Mouse (Mus musculus) frontal cortex, postnatal 14 days (tissue): Measurements from ENCODE around the gene Tmtc1.

Source experiments
- DNase-seq, 2 experiments: peaks; one replicate each; pipeline ENCODE4 v3.0.0; 2022; ENCODE audit warnings: low spot score in 2 of 2

Gene Tmtc1

DNA sequence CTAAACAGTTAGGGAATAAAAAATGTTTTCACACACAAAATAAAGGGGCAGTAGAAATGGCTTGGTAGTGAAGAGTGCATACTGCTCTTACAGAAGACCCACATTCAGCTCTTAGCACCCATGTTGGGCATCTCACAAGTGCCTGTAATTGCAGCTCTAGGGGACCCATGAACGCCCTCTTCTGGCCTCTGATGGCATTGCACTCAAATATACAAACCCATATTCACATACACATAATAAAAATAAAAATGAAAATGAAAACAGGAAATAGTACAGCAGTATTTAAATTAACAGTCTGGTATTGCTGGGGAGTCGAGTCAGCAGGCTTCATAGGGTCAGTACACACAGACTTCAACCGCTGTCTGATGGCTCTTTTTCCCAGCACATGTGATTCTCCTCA, 201.9 kb downstream of the Tmtc1 start:
- no peak for DNase-seq

DNA sequence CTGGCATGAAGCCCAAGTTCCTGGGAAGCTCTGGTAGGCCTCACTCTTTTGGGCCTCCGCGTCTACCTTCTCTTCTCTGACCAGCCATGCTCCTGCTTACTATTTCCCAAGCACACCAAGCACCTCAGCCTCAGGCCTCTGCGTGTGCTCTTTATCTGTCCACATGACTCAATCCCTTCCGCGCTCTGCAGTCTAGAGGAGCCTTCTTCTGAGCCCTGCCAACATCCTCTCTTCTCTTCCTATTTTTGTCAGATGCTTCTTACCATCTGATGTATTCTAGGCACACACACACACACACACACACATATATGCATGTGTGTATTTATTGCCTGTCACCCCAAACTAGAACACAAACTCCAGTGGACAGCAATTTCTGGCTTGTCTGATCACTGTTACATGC, 202.5 kb downstream of the Tmtc1 start:
- no peak for DNase-seq

- no peak for DNase-seq
These were observed 204.9 kb downstream of the Tmtc1 start for GRCm38 (mm10) chr6:148239311-148239710.

- no peak for DNase-seq
These were observed 206.7 kb downstream of the Tmtc1 start for GRCm38 (mm10) chr6:148237453-148237852.

- DNase-seq, result no peak
These were observed 209.9 kb downstream of the Tmtc1 start for GRCm38 (mm10) chr6:148234105-148234828.

DNA sequence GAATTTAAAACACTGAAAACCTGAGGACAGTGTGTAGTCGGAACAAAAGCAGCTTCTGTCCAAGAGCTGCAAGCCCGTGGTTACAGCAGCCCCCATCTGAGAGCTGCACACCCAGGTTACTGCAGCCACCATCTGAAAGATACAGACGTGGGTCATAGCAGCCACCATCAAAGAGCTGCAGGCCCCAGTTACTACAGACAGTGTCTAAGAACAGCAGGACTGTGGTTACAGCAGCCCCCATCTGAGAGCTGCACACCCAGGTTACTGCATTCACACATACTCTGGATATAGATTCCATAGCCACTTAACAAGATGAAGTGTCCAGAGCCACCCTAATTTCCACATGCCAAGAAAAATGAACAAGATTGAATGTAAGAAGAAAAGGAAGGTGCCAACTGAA, 216.6 kb downstream of the Tmtc1 start:
- DNase-seq, result no peak

DNA sequence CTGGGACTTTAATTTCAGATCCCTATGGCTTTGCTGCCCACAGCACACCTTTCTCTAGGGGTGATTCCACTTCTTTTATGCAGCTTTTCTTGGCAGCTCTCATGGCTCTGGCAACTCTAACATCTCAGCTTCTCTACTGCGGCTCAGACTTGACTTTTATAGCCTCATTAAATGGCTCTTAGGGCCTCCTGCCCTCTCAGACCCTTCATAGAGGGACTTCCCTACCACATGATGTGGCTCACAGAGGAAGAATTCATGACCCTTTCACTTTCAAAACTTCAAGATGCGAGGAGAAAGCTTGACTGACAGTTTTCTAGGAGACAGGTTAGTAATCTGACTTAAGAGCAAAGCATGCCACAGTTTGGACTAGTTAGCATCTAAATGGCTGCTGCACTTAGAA, 221.5 kb downstream of the Tmtc1 start:
- DNase-seq, result no peak

GRCm38 (mm10) chr6:148218235-148219076, 225.7 kb downstream of the Tmtc1 start:
- no peak for DNase-seq

DNA sequence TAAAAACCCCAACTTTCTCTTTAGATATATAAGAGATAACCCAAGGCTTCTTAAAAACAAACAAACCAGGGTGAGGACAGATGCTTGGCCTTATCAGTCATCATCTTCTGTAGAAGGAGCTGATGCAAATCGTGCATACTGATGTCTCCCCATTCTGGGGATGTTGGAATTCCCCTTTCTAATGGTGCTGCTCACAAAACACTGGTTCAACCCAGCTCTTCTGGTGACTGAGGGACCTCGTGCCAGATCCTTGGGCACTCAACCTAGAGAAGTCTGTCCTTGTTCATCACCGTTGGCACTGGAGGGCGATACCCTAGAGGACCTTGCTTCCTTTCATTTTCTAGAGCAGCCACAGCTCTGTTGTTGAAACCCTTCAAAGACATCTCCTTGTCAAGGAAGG, 227.4 kb downstream of the Tmtc1 start:
- DNase-seq, result no peak

DNA sequence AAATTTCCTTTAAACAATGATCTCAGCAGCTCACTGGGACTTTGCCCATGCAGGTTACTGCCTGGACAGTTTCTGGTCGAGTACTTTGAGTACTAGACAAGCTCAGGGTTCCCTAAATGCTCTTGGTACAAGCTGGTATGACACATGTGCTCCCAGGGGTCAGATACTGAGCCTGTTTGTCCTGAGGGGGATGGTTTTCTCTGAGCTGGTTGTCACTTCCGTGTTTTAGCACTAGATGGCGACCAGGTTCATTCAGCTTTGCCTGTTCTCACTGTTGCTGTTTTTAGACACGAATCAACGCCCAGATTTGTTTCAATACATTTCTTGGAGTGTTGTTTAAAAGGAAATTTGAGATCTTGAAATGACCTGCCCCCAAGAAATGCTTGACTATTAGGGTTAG, 229.4 kb downstream of the Tmtc1 start:
- peak; percentile 26 to 47 for DNase-seq

DNA sequence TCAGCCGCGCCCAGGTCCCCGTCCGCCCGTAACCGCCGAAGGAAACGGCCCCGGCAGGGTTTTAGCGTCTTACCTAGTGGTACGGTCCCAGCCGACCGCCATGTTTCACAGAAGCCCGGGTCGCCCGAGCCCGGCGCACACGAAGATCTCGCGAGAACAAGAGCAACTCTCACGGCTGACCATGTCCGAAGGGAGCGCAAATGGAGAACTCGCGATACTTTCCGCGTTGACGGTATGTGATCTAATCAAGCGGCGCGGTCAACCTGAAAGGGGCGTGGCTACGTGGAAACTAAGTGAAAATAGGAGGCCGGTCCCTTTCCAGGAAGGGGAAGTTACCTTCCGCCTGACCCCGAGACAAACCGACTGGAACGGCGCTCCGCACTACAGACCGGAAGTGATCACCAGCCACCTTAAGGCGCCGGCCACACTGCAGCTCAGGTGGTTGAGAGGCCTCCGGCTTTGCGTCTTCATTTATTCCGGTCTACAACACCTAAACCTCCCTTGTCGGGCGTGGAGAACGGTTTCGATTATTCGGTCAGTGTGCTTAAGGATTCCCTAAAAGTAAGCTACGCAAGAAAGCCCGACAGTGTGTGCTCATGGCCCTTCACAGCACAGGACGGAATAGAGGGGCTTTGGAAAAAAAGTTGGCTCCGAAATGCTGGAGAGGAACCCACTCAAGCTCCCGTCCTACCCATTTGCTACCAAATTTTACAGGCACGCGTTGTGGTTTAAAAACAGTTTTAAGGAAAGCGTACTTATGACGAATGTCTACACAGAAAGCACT, 232.1 kb downstream of the Tmtc1 start, which contains the start of gene Ergic2:
Gene Ergic2 (minus strand): TSS at position 478 of the 784 bp plus-strand sequence.
- peak; percentile 98 for DNase-seq

GRCm38 (mm10) chr6:148211391-148211876, 232.8 kb downstream of the Tmtc1 start:
- DNase-seq, result peak in 1 of 2 experiments; percentile 15

- no peak for DNase-seq
These were observed 236.7 kb downstream of the Tmtc1 start for GRCm38 (mm10) chr6:148207522-148207921.

DNA sequence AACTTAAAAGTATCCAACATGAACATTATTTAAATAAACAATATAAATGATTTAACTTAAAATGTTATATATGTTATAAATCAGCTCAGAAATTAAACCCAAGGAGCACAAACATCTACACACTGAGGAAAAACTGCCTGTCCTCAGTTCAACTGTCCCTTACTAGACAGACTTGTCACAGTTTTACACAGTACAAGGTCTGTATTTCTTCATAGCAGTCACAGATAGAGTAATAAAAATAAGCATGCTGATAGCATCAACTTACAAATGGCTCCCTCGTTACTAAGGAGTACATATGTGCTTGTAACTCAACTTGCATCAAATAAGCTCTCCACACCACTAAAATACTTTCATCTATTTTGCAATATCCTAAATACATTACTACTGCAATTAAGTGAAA, 239.1 kb downstream of the Tmtc1 start:
- DNase-seq, result no peak

DNA sequence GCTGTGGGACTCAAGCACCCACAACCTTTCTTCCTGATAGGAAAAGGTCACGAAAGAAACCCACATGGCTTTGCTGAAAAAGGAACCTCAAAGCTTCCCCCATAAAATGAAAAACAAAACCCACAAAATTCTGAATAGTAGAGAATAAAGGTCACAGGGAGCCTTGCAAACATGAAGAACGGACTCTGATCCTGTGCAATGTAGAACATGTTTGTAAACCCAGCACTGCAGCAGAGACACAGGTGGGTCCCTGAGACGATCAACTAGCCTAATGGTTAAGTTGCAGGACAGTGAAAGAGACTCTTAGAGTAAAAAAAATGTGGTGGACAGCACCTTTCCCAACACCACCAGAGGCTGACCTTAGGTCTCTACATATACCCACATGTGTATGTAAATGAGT, 244.5 kb downstream of the Tmtc1 start:
- no peak for DNase-seq

- DNase-seq, result no peak
These were observed 245.0 kb downstream of the Tmtc1 start for GRCm38 (mm10) chr6:148199177-148199576.

DNA sequence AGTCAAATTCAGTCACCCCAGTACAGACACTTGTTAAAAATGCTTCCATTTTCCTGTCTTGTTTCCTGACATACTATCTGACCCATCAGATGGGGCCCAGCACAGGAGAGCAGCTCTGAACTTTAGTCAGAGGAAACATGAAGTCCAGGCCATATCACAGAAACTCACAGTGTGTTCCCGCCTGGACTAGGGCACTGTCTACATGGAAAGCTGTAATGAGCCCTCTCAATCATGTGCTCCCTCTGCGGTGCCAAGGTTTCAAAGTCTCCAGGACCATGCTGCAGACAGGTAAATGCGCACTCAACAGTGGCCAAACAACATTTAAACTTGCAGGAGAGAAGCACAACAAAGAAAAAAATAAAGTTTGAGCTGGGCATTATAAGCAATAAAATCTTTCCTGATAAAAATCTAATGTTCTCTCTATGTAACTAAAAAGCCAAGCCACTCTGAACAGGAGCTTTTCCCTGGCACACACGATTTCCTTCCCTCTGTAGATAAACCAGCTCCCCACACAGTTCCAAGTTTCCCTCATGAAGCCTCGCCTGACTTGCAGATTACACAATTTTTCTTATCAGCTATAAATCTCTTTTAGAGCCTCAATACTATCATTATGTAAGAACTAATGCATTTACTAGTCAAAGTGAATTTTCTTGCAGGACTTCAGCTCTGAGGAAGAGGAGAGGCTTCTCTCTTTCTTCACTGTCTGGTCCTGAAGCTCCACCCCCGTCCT, 250.1 kb downstream of the Tmtc1 start:
- DNase-seq, result no peak

GRCm38 (mm10) chr6:148185694-148186093, 258.5 kb downstream of the Tmtc1 start:
- no peak for DNase-seq
